ENCODE assay signal across 14 mouse cellular contexts in genomic region chr17:72955534-72955933, GRCm38 (mm10). TPM values are rescaled to one million over a fixed set of nuclear protein-coding genes. Genes with fewer than 3 reads are reported as not detected.
A peak's percentile ranks its signal among the peaks of the same experiment; 100 is the strongest.
DNase-seq lines count a peak whose midpoint lies in the region; ATAC-seq lines count a peak whose summit lies in the region.
"Had no signal": no experiment of that assay in that cellular context is flagged by ENCODE, and none has a peak within 500 bp of the region (broad histone marks: within the 10 kb centered on the region; RNA-seq: fewer than 3 reads in every experiment).

No protein-coding gene starts in this region.

- DNase-seq in hindbrain, embryonic 10.5 days (ENCODE audit: low spot score), result no peak
- no peak for DNase-seq in thymus, postnatal 25 days
- DNase-seq in cerebellum, adult 9-10 months, result no peak
- DNase-seq: adrenal gland, adult 8-10 months; gastrocnemius, adult 2 months; right cerebral cortex, postnatal 4 days had no signal

- 45% methylated on average over 2 of the region's 2 CpGs for WGBS in hindbrain, embryonic 10.5 days
- 53% methylated on average over 2 of the region's 2 CpGs for WGBS in hindbrain, embryonic 12.5 days

- 0 out of 2 replicates have a peak overlapping the region, but pooled peaks have one; percentile 3 for H3K27ac ChIP-seq in hindbrain, embryonic 10.5 days
- H3K27ac ChIP-seq in hindbrain, embryonic 12.5 days, result no peak overlapping the region
- H3K27ac ChIP-seq: forebrain, embryonic 13.5 days; gastrocnemius, adult 2 months; liver, embryonic 14.5 days had no signal

- no peaks in the 10 kb centered on the region for H3K36me3 ChIP-seq in hindbrain, embryonic 10.5 days
- H3K36me3 ChIP-seq in hindbrain, embryonic 12.5 days, result no peaks in the 10 kb centered on the region
- H3K36me3 ChIP-seq: stomach, embryonic 15.5 days had no signal

- H3K9me3 ChIP-seq in hindbrain, embryonic 10.5 days, result no peaks in the 10 kb centered on the region
- no peaks in the 10 kb centered on the region for H3K9me3 ChIP-seq in hindbrain, embryonic 12.5 days (replicated peaks)
- H3K9me3 ChIP-seq: forebrain, embryonic 13.5 days; stomach, embryonic 15.5 days had no signal

- H3K4me1 ChIP-seq in hindbrain, embryonic 10.5 days (replicated peaks), result peaks cover 16% of the 10 kb centered on the region
- 0 out of 2 replicates have a peak, but pooled peaks cover 2% of the 10 kb centered on the region for H3K4me1 ChIP-seq in hindbrain, embryonic 12.5 days
- H3K4me1 ChIP-seq: forebrain, embryonic 13.5 days had no signal

- H3K9ac ChIP-seq in hindbrain, embryonic 12.5 days, result no peak overlapping the region
- H3K9ac ChIP-seq: forebrain, embryonic 13.5 days; liver, embryonic 14.5 days; stomach, embryonic 15.5 days had no signal

- no peaks in the 10 kb centered on the region for H3K27me3 ChIP-seq in hindbrain, embryonic 10.5 days (ENCODE audit: insufficient read depth, poor library complexity, severe bottlenecking)
- H3K27me3 ChIP-seq in hindbrain, embryonic 12.5 days, result no peaks in the 10 kb centered on the region
- H3K27me3 ChIP-seq: forebrain, embryonic 13.5 days; stomach, embryonic 15.5 days had no signal

- H3K4me2 ChIP-seq in hindbrain, embryonic 12.5 days (replicated peaks), result no peak overlapping the region
- H3K4me2 ChIP-seq: forebrain, embryonic 13.5 days; stomach, embryonic 15.5 days had no signal

- no peak for ATAC-seq in hindbrain, embryonic 12.5 days (ENCODE audit: low FRiP score)
- ATAC-seq in CD4-positive, CD25-positive, alpha-beta regulatory T cell, adult 4 months, result peak; percentile 79
- peak; percentile 40; the same call in 1 of the 2 replicates for ATAC-seq in common myeloid progenitor, adult 5-6 weeks (replicated peaks; ENCODE audit: low read depth, poor library complexity, severe bottlenecking)
- peak; percentile 66 for ATAC-seq in megakaryocyte, adult 5-6 weeks (ENCODE audit: poor library complexity, severe bottlenecking)
- ATAC-seq: forebrain, embryonic 13.5 days; intestine, embryonic 16.5 days had no signal

- no peak overlapping the region for H3K4me3 ChIP-seq in hindbrain, embryonic 10.5 days
- no peak overlapping the region for H3K4me3 ChIP-seq in hindbrain, embryonic 12.5 days
- H3K4me3 ChIP-seq: forebrain, embryonic 13.5 days; gastrocnemius, adult 2 months; stomach, embryonic 15.5 days had no signal

RNA-seq across cellular contexts. Expression of gene Lbh, which starts 37.4 kb away (rescaled TPM):
- polyA plus RNA-seq in hindbrain, embryonic 10.5 days (2016; fragmentation: Nextera tagmentation; extraction: Ambion mirVana), result 2.4 and 2.6 TPM in 2 replicates
- polyA plus RNA-seq in hindbrain, embryonic 12.5 days (2016; fragmentation: Nextera tagmentation; extraction: Ambion mirVana), result 4.3 and 4.4 TPM in 2 replicates
- polyA plus RNA-seq in CD4-positive, CD25-positive, alpha-beta regulatory T cell, adult 4 months (2017; shearing (Covaris generic)), result 10 to 100 TPM; 22.7 to 38.5 TPM
- 18.0 and 18.1 TPM in 2 replicates for total RNA-seq in common myeloid progenitor, adult 5-6 weeks (2017)
- total RNA-seq in megakaryocyte, adult 5-6 weeks (2015), result 48.2 and 48.7 TPM in 2 replicates
- 50.4 and 53.1 TPM in 2 replicates for total RNA-seq in megakaryocyte, adult 5-6 weeks (2017)
